Mouse (Mus musculus) heart, adult 2 months (tissue): Measurements from ENCODE around the gene Epb41l2.

Experiments
- CTCF ChIP-seq: fragments of 200-600 bp; IDR thresholded peaks from 2 replicates; pipeline ENCODE4 v1.8.1; 2022; ENCODE audit warnings: antibody characterized with exemption, mild to moderate bottlenecking, moderate library complexity
- EP300 ChIP-seq: fragments of 200-500 bp; IDR thresholded peaks from 2 replicates; pipeline ENCODE4 v1.6.1; 2011; ENCODE audit warnings: low read depth, low read length, control low read depth; ENCODE audit not compliant: insufficient read depth
- POLR2A ChIP-seq: fragments of 200-500 bp; IDR thresholded peaks from 2 replicates; pipeline ENCODE4 v1.6.1; 2011; ENCODE audit warnings: mild to moderate bottlenecking, low read depth, low read length, control low read depth; ENCODE audit not compliant: insufficient read depth

DNA sequence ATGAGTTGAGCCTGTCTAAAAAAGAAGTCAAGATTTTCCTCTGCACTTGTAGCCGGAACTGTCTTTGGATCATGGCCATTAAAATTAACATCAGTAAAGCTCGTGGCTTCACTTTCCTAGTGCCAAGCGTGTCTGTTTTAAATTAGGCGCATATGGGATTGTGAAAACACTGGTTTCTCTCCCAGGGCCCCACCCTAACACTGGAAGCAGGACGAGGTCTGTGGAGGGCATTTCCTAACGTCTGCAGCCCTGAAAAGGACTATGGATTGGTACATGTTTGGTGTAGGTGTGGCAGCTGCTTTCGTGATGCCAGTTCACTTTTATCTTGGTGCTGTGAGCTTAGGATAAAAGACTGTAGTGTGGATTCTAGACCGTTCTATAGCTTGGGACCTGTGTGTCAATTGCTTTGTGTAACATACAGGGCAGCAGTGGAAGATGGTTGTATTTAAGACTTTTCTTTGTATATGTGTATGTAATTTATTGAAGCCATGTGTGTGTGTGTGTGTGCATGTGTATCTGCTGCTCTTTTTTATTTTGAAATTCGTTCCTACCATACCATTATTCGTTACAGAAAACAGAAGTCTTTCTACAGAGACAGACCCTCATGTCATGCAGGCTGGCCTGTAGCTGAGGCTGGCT, 13.0 kb downstream of the Epb41l2 start:
- TF ChIP-seq POLR2A (no peak), CTCF (no peak), EP300 (no peak)
